Mouse (Mus musculus): ENCODE measurements around the gene Trappc10. TPM values are rescaled to one million over a fixed set of nuclear protein-coding genes. Genes with fewer than 3 reads are reported as not detected.

Gene Trappc10
- polyA plus RNA-seq, 1 experiment, result 31.8 TPM

DNA sequence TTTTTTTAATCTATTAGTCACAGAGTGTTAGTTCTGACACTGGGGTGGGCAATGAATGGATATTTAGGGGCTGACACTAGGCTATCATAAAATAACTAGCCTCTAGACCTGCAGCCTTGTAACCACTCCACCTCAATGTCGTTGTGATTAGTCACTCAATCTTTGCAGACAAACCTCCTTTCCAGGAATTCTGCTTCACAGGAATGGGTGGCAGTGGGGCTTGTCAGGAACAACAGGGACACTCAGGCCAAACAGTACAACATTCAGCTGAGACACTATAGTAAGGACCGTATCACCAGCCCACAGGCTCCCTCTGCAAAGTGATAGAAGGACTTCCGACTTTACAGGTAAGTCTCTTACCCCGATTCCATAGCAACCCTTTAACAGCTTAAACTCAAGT is 2.3 kb upstream of the Trappc10 start:
- no peak overlapping the region for H3K4me3 ChIP-seq (replicated peaks; ENCODE audit: control insufficient read depth, low read depth, low read length)
- H3K4me1 ChIP-seq (ENCODE audit: control insufficient read depth, insufficient read depth, low read length), result peaks cover 1% of the 10 kb centered on the region; the same call in 1 of the 2 replicates
- WGBS, result 77% methylated on average over 4 of the region's 4 CpGs
- H3K27ac ChIP-seq (ENCODE audit: control insufficient read depth, insufficient read depth, low read depth, low read length, poor library complexity), result no peak overlapping the region
- no peak for TF ChIP-seq CTCF (IDR thresholded peaks at IDR 0.05; ENCODE audit: control insufficient read depth, insufficient read depth, low read length)

DNA sequence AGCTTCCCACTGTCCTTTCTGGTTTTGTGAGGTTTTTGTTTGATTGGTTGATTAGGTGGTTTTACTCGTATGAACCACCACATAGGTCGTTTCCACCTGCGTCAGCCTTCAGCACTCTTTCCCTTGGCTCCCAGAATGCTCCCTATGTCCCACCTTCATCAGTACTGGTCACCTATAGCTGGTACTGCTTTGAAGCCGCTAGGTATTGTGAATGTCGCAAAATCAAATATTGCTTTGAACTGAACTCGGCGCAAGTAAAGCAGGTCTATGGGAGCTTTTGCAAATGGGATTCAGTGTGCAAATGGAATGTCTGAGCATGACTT is 745 bp upstream of the Trappc10 start:
- H3K4me1 ChIP-seq (ENCODE audit: control insufficient read depth, insufficient read depth, low read length), result peaks cover 1% of the 10 kb centered on the region; the same call in 1 of the 2 replicates
- H3K27ac ChIP-seq (ENCODE audit: control insufficient read depth, insufficient read depth, low read depth, low read length, poor library complexity), result peak overlapping the region; percentile 85
- H3K4me3 ChIP-seq (replicated peaks; ENCODE audit: control insufficient read depth, low read depth, low read length), result peak overlapping the region; percentile 96
- TF ChIP-seq CTCF (IDR thresholded peaks at IDR 0.05; ENCODE audit: control insufficient read depth, insufficient read depth, low read length) (no peak), POLR2A (IDR thresholded peaks at IDR 0.05; ENCODE audit: borderline replicate concordance, control insufficient read depth, low read depth, low read length) (no peak)
- WGBS, result 7% methylated on average over 7 of the region's 7 CpGs

DNA sequence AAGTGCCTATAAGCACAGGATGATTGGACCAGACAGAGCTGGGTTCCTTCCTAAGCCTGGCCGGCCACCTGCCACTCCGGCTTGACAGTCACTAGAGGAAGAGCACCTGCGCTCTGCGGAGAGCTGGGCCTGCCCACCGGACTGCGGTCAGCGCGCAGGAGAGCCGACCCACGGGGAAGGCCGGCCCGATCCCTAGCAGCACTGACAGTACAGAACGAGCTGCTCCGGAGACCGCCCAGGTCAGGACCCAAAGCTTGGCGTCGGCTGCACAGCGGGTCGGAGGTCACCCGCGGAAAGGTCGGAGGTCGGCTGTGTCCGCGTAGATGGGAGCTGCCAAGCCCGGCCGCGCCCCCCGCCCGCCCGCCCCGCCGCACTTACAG is 393 bp downstream of the Trappc10 start:
- Histone ChIP-seq H3K27ac (ENCODE audit: control insufficient read depth, insufficient read depth, low read depth, low read length, poor library complexity) (peak overlapping the region; percentile 85), H3K4me1 (ENCODE audit: control insufficient read depth, insufficient read depth, low read length) (peaks cover 3% of the 10 kb centered on the region)

DNA sequence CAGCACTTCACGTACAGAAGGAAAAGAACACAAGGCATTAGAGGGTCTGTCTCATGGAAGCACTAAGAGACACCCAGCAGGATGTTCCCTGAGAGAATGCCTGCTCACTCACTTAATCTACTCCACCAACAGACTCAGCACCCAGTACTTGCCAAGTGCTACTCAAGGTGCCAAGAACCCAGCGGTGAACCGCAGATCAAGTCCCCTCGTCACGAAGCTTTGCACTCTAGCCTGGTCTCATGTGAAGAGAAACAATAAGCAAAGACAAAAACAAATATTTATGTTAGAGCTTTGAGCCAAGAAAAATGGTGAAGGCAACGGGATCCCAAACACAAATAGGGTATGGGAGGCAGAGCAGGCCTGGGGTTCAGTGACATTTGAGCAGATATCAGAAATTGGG is 5.5 kb downstream of the Trappc10 start:
- no peak overlapping the region for H3K4me3 ChIP-seq (replicated peaks; ENCODE audit: control insufficient read depth, low read depth, low read length)
- TF ChIP-seq CTCF (IDR thresholded peaks at IDR 0.05; ENCODE audit: control insufficient read depth, insufficient read depth, low read length) (no peak), POLR2A (IDR thresholded peaks at IDR 0.05; ENCODE audit: borderline replicate concordance, control insufficient read depth, low read depth, low read length) (no peak)
- H3K27ac ChIP-seq (ENCODE audit: control insufficient read depth, insufficient read depth, low read depth, low read length, poor library complexity), result peak overlapping the region; percentile 48; the same call in 1 of the 2 replicates
- WGBS, result 78% methylated on average over 6 of the region's 6 CpGs
- peaks cover 12% of the 10 kb centered on the region for H3K4me1 ChIP-seq (ENCODE audit: control insufficient read depth, insufficient read depth, low read length)

More for the DNA sequence above, 393 bp downstream of the Trappc10 start:
- no peak for TF ChIP-seq CTCF (IDR thresholded peaks at IDR 0.05; ENCODE audit: control insufficient read depth, insufficient read depth, low read length)
- TF ChIP-seq POLR2A (IDR thresholded peaks at IDR 0.05; ENCODE audit: borderline replicate concordance, control insufficient read depth, low read depth, low read length), result no peak; the same call in 1 of the 2 replicates
- peak overlapping the region; percentile 84 for H3K4me3 ChIP-seq (replicated peaks; ENCODE audit: control insufficient read depth, low read depth, low read length)
- under 1% methylated on average over 33 of the region's 33 CpGs for WGBS

DNA sequence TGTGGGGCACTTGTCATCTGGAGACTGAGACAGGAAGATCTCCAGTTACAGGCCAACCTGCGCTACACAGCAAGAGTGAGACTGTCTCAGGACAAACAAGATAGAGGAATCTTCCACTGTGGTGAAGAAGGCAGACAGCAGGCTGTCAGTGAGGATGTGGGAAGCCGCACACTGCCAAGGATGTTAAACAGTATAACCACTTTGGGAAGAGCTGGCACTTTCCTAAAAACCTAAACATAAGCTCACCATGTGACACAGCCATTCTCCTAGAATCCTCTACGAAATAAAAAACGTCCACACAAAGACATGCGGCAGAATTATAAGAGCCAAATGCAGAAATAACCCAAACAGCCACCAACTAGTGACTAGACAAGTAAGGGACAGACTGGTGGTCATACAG is 6.1 kb downstream of the Trappc10 start:
- Histone ChIP-seq H3K4me1 (ENCODE audit: control insufficient read depth, insufficient read depth, low read length) (peaks cover 13% of the 10 kb centered on the region), H3K4me3 (replicated peaks; ENCODE audit: control insufficient read depth, low read depth, low read length) (no peak overlapping the region), H3K27ac (ENCODE audit: control insufficient read depth, insufficient read depth, low read depth, low read length, poor library complexity) (no peak overlapping the region)
- TF ChIP-seq POLR2A (IDR thresholded peaks at IDR 0.05; ENCODE audit: borderline replicate concordance, control insufficient read depth, low read depth, low read length) (no peak), CTCF (IDR thresholded peaks at IDR 0.05; ENCODE audit: control insufficient read depth, insufficient read depth, low read length) (no peak)
- 84% methylated on average over 5 of the region's 5 CpGs for WGBS

DNA sequence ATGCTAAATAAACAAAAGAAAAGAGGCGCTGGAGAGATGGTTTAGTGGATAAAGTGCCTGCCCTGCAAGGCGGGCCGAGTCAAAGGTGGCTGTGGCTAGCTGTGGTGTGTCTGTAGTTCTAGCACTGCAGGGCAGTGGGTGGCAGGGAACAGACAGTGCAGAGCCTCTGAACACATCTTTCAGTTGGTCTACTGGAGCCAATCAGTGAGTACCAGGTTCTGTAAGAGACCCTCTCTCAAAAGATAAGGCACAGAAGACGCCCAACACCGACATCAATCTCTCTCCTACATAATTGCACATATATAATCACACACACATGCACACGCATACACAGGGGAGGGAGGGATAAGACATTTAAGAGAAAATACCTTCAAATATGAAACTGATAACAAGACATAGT is 6.6 kb downstream of the Trappc10 start:
- 52% methylated on average over 6 of the region's 6 CpGs for WGBS
- peaks cover 12% of the 10 kb centered on the region for H3K4me1 ChIP-seq (ENCODE audit: control insufficient read depth, insufficient read depth, low read length)
- TF ChIP-seq POLR2A (IDR thresholded peaks at IDR 0.05; ENCODE audit: borderline replicate concordance, control insufficient read depth, low read depth, low read length) (no peak), CTCF (IDR thresholded peaks at IDR 0.05; ENCODE audit: control insufficient read depth, insufficient read depth, low read length) (no peak)

DNA sequence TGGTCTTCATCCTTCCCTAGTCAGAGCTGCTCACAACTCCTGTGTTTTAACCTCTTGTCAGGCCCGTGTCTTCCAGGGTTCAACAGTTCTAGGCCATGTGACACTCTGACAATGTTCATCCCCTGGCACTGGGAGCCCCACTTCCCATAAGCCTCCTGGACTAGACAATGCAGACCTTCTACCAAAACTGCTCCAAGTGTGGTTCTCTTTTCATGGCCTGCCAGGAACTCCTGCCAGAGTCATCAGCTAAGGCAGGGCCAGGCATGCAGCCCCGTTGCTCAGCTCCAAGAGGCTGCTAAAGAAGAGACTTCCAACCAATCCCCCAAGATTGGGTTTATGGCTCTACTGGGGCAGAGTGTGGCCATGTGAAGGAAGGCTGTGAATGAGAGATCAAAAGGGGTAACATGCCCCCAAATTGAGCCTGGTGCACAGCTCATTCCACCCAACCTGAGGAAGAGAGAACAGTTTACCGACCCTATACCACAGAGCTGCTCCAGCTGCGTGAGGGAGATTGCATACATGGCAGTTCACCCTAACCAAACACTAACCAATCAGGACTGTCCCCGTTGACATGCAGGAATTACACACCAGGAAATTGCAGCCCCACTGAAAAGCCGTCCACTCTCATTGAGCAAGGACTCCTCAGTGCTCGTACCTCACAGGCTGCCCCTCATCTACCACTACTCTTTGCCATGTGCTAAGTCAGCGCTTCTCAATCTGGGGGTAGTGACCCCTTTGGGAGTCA is 7.4 kb downstream of the Trappc10 start:
- Histone ChIP-seq H3K27ac (ENCODE audit: control insufficient read depth, insufficient read depth, low read depth, low read length, poor library complexity) (peak overlapping the region; percentile 73), H3K4me1 (ENCODE audit: control insufficient read depth, insufficient read depth, low read length) (peaks cover 15% of the 10 kb centered on the region)
- 31% methylated on average over 8 of the region's 8 CpGs for WGBS

More for the DNA sequence above, 6.6 kb downstream of the Trappc10 start:
- Histone ChIP-seq H3K27ac (ENCODE audit: control insufficient read depth, insufficient read depth, low read depth, low read length, poor library complexity) (no peak overlapping the region), H3K4me3 (replicated peaks; ENCODE audit: control insufficient read depth, low read depth, low read length) (no peak overlapping the region)

DNA sequence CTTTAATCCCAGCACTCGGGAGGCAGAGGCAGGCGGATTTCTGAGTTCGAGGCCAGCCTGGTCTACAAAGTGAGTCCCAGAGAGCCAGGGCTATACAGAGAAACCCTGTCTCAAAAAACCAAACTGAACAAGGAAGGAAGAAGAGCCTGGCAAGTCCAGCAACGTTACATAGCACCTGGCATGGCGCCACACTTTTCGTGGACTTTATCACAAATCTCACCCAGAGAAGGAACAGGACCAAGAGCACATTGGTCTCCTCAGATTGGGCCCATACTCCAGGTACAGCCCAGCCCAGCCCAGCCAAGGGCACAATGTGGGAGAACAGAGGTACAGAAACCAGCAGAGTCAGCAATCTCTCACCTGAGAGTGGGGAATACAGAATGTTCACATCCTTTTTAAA is 10.7 kb downstream of the Trappc10 start:
- WGBS, result 58% methylated on average over 6 of the region's 6 CpGs
- TF ChIP-seq POLR2A (IDR thresholded peaks at IDR 0.05; ENCODE audit: borderline replicate concordance, control insufficient read depth, low read depth, low read length) (no peak), CTCF (IDR thresholded peaks at IDR 0.05; ENCODE audit: control insufficient read depth, insufficient read depth, low read length) (no peak)
- Histone ChIP-seq H3K4me3 (replicated peaks; ENCODE audit: control insufficient read depth, low read depth, low read length) (no peak overlapping the region), H3K27ac (ENCODE audit: control insufficient read depth, insufficient read depth, low read depth, low read length, poor library complexity) (no peak overlapping the region), H3K4me1 (ENCODE audit: control insufficient read depth, insufficient read depth, low read length) (peaks cover 11% of the 10 kb centered on the region)

More for the DNA sequence above, 7.4 kb downstream of the Trappc10 start:
- TF ChIP-seq POLR2A (IDR thresholded peaks at IDR 0.05; ENCODE audit: borderline replicate concordance, control insufficient read depth, low read depth, low read length), result no peak
- no peak overlapping the region for H3K4me3 ChIP-seq (replicated peaks; ENCODE audit: control insufficient read depth, low read depth, low read length)

DNA sequence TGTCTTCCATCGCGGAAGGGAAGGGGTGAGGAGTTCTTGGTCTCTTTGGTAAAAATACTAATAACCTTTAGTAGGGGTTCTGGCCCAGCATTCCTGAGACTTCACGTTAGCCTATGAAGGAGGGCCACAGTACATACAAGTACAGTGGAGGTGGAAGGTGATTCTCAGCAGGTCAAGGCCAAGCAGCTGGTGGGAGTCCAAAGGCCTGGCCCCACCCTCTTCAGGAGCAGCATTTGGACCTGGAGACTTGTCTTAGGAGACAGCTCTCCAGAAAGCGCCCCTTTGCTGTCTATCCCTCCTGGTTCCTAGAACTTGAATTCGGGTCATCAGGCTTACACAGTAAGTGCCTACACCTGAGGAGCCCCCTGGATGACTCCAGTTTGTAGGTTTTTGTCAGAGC is 11.3 kb downstream of the Trappc10 start:
- Histone ChIP-seq H3K27ac (ENCODE audit: control insufficient read depth, insufficient read depth, low read depth, low read length, poor library complexity) (no peak overlapping the region), H3K4me1 (ENCODE audit: control insufficient read depth, insufficient read depth, low read length) (peaks cover 10% of the 10 kb centered on the region), H3K4me3 (replicated peaks; ENCODE audit: control insufficient read depth, low read depth, low read length) (no peak overlapping the region)
- WGBS, result 89% methylated on average over 5 of the region's 5 CpGs
- no peak for TF ChIP-seq CTCF (IDR thresholded peaks at IDR 0.05; ENCODE audit: control insufficient read depth, insufficient read depth, low read length)
- TF ChIP-seq POLR2A (IDR thresholded peaks at IDR 0.05; ENCODE audit: borderline replicate concordance, control insufficient read depth, low read depth, low read length), result no peak

Data from bone marrow, adult 2 months (tissue).